Mouse (Mus musculus): ENCODE measurements around the gene 4930505A04Rik.
"Not testable (repeated sequence)": the region's sequence is repeated elsewhere in the genome, so short reads cannot be mapped to it uniquely, and the experiment has no call there.

The 4930505A04Rik gene

GRCm38 (mm10) chr11:30471751-30472593, at the start of gene 4930505A04Rik:
Gene 4930505A04Rik (minus strand): TSS chr11:30471827.
- peak; percentile 58 for DNase-seq (ENCODE audit: low spot score)

- no peak for DNase-seq (ENCODE audit: low spot score)
Measured at GRCm38 (mm10) chr11:30517133-30517532, 45.5 kb upstream of the 4930505A04Rik start.

GRCm38 (mm10) chr11:30508178-30508577, 36.6 kb upstream of the 4930505A04Rik start:
- no peak for DNase-seq (ENCODE audit: low spot score)

- DNase-seq (ENCODE audit: low spot score): no peak
Measured at GRCm38 (mm10) chr11:30498738-30499355, 27.2 kb upstream of the 4930505A04Rik start.

GRCm38 (mm10) chr11:30497151-30497550, 25.5 kb upstream of the 4930505A04Rik start:
- no peak for DNase-seq (ENCODE audit: low spot score)

- no peak for DNase-seq (ENCODE audit: low spot score)
Measured at GRCm38 (mm10) chr11:30491515-30492260, 20.1 kb upstream of the 4930505A04Rik start.

GRCm38 (mm10) chr11:30488183-30488582, 16.6 kb upstream of the 4930505A04Rik start:
- DNase-seq (ENCODE audit: low spot score): no peak

GRCm38 (mm10) chr11:30483286-30483685, 11.7 kb upstream of the 4930505A04Rik start:
- no peak for DNase-seq (ENCODE audit: low spot score)

GRCm38 (mm10) chr11:30471187-30471586, 440 bp downstream of the 4930505A04Rik start:
- no peak for DNase-seq (ENCODE audit: low spot score)

GRCm38 (mm10) chr11:30454331-30454730, 17.3 kb downstream of the 4930505A04Rik start:
- DNase-seq (ENCODE audit: low spot score): no peak

GRCm38 (mm10) chr11:30448126-30448525, 23.5 kb downstream of the 4930505A04Rik start:
- no peak for DNase-seq (ENCODE audit: low spot score)

GRCm38 (mm10) chr11:30447561-30447960, 24.1 kb downstream of the 4930505A04Rik start:
- no peak for DNase-seq (ENCODE audit: low spot score)

GRCm38 (mm10) chr11:30444192-30444905, 27.3 kb downstream of the 4930505A04Rik start:
- DNase-seq (ENCODE audit: low spot score): not testable (repeated sequence)

- DNase-seq (ENCODE audit: low spot score): no peak
Measured at GRCm38 (mm10) chr11:30443746-30444145, 27.9 kb downstream of the 4930505A04Rik start.

- no peak for DNase-seq (ENCODE audit: low spot score)
Measured at GRCm38 (mm10) chr11:30433256-30433950, 38.2 kb downstream of the 4930505A04Rik start.

- DNase-seq (ENCODE audit: low spot score): peak; percentile 16
Measured at GRCm38 (mm10) chr11:30405581-30405980, 66.0 kb downstream of the 4930505A04Rik start.

GRCm38 (mm10) chr11:30404619-30405200, 66.9 kb downstream of the 4930505A04Rik start:
- no peak for DNase-seq (ENCODE audit: low spot score)

GRCm38 (mm10) chr11:30394351-30394750, 77.3 kb downstream of the 4930505A04Rik start:
- no peak for DNase-seq (ENCODE audit: low spot score)

- no peak for DNase-seq (ENCODE audit: low spot score)
Measured at GRCm38 (mm10) chr11:30383076-30383475, 88.6 kb downstream of the 4930505A04Rik start.

Data from urinary bladder, postnatal 25 days (tissue).